Mouse (Mus musculus): ENCODE results near the gene Sh3rf1.

The Sh3rf1 gene

DNA sequence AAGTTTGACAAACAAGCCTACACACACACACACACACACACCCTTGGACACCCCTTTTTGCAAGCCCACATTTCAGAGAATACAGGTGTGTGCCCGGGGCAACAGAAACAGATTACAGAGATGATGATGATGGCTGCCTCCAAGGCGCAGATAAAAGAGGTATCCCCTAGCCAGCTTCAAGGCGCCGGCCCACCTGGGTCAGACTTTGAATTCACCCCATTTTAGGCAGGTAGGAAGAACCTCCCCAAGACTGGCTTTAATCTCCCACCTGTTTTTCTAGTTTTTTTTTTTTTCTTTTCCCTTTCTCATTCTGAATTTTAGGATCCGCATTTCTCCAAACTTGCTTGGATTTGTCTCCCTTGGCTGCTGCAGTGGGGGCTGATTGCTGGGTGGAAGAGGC is 389 bp upstream of the Sh3rf1 start:
- no peak for DNase-seq (ENCODE audit: low read depth, low spot score)

GRCm38 (mm10) chr8:61224380-61225092 is 864 bp downstream of the Sh3rf1 start:
- DNase-seq (ENCODE audit: low read depth, low spot score) = no peak

DNA sequence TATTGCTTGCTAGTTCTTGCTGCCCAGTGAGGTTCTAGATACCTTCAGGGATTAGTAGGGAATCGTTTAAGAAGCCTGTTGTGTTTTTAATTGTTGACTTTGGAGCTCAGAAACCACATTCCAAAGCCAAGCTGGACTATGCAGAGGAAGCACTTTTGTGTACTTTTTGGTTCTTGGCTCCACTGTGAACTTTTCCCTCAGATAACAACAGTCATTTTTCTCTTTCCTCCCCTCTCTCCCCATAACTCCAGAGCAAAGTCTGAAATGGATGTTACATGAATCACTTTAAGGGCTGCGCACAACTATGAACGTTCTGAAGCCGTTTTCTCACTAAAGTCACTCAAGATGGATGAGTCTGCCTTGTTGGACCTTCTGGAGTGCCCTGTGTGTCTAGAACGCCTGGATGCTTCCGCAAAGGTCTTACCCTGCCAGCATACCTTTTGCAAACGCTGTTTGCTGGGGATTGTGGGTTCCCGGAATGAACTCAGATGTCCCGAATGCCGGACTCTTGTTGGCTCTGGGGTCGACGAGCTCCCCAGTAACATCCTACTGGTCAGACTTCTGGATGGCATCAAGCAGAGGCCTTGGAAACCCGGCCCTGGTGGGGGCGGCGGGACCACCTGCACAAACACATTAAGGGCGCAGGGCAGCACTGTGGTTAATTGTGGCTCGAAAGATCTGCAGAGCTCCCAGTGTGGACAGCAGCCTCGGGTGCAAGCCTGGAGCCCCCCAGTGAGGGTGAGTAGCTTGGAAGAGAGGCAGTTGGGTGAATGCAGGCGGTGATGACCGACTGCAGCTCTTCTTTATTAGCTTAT is 2.1 kb downstream of the Sh3rf1 start:
- DNase-seq (ENCODE audit: low read depth, low spot score) = no peak

DNA sequence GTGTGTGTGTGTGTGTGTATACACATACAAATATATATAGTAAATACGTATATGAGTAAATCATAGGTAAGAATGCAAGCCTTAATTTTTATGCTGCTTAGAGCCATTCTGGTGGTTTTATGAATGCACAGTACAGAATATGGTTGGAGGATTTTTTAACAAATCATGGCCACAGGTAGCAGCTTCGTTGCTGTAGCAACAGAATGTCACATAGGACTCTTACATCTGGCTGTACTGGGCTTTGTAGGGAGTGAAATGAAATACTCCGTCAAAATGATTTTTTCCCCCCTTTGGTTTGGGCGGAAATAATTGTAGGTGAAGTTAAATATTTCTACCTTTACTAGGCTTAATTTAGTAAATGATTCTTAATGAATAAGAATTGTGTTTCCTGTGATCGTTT is 3.0 kb downstream of the Sh3rf1 start:
- DNase-seq (ENCODE audit: low read depth, low spot score) = no peak

DNA sequence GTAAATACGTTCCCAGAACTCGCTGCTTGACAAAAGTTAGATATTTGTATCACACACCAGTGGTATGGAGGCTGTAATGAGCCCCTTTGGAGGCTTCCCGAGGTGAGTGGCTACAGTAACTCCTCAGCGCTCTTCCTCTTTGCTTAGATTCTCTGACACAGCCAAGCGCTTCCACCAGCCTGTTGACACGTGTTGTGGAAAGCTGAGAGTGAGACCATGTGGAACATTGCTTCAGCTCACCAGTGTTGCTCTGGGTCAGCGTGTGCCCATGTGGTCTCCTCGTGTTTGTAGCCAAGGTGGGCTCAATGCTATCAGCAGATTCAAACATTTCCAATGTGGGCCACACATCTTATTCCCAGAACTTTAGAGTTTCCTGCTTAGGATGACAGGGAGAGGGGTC is 5.0 kb downstream of the Sh3rf1 start:
- DNase-seq (ENCODE audit: low read depth, low spot score) = no peak

DNA sequence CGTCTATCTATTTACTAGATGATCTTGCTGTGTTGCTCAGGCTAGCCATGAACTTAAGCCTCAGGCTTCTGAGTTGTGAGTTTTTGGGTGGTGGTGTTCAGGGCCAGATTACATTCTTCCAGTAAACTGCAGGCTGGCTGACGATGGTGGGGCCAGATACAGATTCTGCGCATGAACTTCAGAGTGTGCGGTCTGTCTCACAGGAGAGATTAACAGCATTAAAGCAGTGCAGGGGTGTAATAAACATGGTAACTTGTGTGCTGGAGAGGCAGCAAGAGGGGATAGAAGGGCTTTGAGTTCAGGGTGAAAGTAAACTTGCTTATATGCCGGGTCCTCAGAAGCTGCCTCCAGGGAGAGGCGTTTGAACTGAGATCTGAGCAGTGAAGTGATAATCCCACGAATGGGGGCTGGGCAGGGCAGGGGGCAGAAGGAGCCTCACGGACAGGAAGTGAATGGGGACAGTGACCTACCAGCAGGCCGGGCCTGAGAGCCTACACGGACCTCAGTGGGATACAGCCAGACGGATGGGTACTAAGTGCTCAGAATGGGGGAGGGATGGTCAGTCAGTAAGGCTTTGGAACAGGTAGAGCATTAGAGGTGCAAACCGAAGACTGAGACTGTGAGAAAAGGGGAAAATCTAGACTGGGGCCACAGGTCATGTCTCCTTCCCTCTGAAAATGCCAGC is 6.0 kb downstream of the Sh3rf1 start:
- DNase-seq (ENCODE audit: low read depth, low spot score) = no peak

DNA sequence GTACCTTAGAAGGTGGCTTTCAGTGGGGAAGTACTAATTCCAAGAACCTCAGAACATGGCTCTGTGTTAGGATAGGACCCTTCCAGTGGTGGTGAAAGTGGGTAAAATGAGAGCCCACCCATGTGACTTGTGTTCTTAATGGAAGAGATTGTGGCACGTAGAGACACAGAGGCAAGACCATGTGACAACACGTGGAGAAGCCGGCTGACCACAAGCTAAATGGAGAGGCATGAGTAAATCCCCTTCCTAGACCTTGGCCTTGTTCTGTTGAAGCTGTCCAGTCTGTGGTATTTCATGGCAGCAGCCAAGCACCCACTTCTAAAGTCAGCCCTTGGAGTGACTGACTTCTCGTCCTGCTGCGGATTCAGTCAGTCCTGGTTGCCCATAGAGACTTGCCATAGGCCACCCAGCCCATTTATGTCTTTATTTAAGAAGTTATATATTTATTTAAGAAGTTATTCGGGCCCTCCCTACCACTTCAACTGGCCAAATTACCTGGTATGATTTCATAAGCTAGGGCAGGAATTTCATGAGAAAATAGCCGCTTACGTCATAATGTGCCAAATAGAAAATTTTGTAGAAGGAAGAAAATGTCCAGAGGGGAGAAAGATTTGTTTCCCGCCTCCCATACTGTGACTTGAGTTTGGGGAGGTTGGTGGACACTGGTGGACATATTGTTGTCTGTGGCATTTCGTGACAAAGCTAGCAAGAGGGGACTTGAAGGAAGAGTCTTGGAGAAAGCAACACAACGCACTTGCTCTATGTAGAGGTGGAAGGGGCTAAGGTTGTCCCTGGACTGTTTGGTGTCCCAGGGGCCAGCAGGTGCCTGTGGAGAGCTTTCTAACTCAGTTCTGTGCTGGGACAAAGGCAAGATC is 7.4 kb downstream of the Sh3rf1 start:
- DNase-seq (ENCODE audit: low read depth, low spot score) = no peak

GRCm38 (mm10) chr8:61235499-61235898 is 11.8 kb downstream of the Sh3rf1 start:
- DNase-seq (ENCODE audit: low read depth, low spot score) = no peak

DNA sequence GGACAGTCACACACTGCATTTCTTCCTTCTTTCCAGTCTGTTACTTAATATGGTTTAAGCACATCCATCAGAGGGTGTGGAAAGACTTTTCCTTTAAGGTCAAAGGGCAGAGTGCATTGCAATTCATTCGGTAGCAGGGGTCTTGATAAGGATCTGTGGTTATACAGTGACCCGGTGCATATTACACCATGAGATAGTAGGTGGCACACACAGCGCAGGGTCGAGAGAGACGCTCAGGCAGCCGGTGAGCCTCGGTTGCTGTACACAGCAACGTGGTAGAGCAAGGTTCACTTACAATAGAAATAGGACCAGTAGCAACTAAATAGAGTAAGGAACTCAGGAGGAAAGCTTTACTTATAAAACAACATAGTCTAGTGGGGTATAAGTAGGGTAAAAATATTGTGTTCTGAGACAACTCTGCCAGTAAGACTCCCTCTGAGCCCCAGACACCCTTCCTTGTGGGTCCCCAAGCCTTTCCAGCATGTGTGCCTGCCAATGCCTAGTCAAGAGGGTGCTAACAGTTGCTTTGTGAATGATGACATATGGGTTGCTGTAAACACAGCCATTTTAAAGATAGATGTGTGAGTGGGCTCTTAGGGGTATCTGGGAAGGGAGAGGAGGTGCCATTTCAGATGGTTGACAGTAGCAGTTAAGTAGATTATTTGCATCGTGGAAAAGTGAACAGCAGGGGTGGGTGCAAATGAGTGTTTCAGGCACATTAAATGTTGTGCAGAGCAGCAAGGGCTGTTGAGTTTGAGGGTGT is 13.0 kb downstream of the Sh3rf1 start:
- no peak for DNase-seq (ENCODE audit: low read depth, low spot score)

GRCm38 (mm10) chr8:61239576-61239975 is 15.9 kb downstream of the Sh3rf1 start:
- DNase-seq (ENCODE audit: low read depth, low spot score) = no peak

GRCm38 (mm10) chr8:61241229-61241628 is 17.6 kb downstream of the Sh3rf1 start:
- no peak for DNase-seq (ENCODE audit: low read depth, low spot score)

- peak; percentile 34 for DNase-seq (ENCODE audit: low read depth, low spot score)
Observed at GRCm38 (mm10) chr8:61242896-61243295, 19.2 kb downstream of the Sh3rf1 start.

DNA sequence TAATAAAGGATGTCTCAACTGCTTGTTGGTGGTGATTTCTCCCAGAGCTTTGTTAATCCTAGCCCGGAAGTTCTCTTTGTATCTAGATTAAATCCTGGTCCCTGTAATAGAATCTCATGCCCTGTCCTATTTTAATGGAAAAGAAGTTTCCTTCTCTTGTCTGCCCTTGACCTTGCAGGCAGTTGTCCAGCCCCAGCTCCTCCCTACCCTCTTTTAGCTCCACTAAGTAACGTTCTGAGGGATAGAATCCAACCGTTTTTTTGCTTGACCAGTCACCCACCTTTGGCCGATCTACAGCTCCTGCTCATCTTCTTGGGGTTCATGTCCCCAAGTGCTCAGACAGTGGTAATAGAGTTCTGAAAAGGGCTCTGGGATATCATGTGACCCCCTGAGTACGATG is 19.8 kb downstream of the Sh3rf1 start:
- DNase-seq (ENCODE audit: low read depth, low spot score) = no peak

- DNase-seq (ENCODE audit: low read depth, low spot score) = no peak
Observed at GRCm38 (mm10) chr8:61244157-61244556, 20.5 kb downstream of the Sh3rf1 start.

DNA sequence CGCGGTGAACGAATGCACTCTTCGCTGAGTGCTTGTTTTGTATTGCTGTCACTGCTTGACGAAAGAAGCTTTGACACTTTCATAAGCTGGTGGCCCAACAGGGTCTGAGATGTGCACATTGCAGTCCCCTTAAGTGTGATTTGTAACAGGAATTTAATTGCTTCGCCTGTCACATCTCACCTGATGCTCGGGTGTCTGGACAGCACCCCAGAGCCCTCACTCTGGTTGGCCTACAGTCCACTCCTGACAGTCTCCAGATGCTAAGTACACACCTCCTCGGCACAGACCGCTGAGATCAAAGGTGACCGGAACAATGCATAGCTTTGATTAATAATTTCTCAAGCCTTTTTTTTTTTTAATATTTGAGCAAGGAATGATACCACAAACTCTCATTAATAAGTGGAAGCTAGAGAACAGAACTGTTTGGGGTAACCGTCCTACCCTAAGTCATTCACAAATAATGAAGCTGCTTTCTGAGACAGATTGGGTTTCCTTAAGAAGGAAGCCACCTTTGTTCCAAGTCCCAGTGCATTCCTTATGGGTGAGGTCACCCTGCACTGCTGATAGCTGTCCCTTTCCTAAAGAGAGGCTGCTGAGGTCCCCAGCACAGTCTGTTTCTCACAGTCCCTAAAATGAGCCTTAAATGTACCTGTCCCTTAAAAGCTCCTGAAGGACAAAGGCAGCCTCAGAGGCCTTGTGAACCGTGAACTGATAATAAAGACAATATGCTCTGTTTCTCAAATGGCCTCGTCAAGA is 23.8 kb downstream of the Sh3rf1 start:
- no peak for DNase-seq (ENCODE audit: low read depth, low spot score)

DNA sequence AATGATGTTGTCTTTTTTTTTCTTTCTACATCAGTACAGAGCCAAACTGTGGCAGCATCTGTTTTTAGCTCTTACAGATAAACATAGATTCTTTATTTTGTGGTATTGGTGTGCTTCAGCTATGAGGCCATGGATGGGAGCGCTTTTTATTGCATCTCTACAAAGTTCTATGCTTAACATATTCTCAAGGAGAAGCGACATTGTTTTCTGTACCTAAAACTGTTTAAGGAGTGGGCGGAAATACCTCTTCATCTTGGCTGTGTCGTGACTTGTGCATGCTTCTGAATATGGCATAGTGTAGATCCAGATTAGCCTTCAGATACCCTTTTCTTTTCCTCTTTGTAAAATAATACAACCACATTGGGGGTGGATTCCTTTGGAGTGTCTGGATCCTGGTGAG is 25.8 kb downstream of the Sh3rf1 start:
- no peak for DNase-seq (ENCODE audit: low read depth, low spot score)

DNA sequence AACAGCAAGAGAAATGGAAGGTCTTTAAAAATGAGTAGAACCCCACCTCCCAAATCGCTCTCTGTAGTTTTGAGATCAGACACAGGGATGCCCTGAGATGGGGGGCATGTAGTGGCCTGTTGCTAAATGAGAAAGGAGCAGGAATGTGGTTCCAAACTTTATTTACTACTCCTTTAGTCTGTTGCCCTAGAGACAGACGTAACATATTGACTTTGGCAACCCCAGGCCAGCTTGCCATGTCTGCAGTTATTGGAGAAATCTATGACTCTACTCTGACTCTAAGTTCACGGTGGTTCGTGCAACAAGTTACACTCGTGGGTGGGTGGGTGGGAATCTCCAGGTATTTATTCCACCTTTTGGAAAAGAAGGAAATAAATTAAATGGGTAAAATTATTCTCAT is 30.5 kb downstream of the Sh3rf1 start:
- no peak for DNase-seq (ENCODE audit: low read depth, low spot score)

GRCm38 (mm10) chr8:61258828-61259227 is 35.2 kb downstream of the Sh3rf1 start:
- no peak for DNase-seq (ENCODE audit: low read depth, low spot score)

DNA sequence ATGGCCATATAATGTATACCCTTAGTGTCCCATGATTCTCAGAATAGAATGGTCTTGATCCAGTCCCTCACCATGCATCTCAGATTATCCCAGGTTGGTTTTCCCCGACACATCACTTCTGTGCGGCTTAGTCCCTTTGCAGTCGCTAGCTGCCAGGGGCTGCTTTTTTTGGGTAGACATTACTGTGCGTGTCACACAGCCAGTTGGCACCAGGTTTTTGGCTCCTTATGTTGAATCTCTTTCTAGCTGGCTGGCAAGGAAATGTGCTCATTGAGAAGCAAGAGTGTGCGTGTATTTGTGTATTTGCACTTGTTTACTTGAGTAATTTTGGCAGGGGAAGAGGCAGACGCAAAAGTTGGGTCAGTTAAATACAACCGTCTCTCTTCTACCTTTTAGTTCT is 35.9 kb downstream of the Sh3rf1 start:
- DNase-seq (ENCODE audit: low read depth, low spot score) = no peak

GRCm38 (mm10) chr8:61260530-61260929 is 36.9 kb downstream of the Sh3rf1 start:
- DNase-seq (ENCODE audit: low read depth, low spot score) = no peak
